Mouse (Mus musculus): ENCODE data around the gene Id3.

DNA sequence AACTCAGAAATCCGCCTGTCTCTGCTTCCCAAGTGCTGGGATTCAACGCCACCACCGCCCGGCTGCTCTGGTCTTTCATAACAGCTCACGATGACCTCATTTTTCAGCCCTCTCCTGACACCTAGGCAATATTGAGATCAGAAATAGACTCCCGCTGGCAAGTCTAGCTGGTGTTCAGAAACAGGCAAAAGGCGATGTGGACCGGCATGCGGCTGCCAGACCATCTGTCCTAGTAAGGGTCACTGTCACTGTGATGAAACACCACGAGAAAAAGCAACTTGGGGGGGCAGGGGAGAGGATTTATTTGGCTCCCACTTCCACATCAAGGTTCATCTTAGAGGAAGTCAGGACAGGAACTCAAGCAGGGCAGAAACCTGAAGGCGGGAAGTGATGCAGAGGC lies 17.8 kb upstream of the Id3 start:
- no peak for TF ChIP-seq CTCF (IDR thresholded peaks at IDR 0.05; ENCODE audit: control insufficient read depth, insufficient read depth, low read length)
- TF ChIP-seq POLR2A (IDR thresholded peaks at IDR 0.05; ENCODE audit: borderline replicate concordance, control insufficient read depth, low read depth, low read length): no peak
